Mouse (Mus musculus) midbrain, postnatal 0 days (tissue): ENCODE measurements around the gene Ccdc40. TPM values are rescaled to one million over a fixed set of nuclear protein-coding genes. Genes with fewer than 3 reads are reported as not detected.
A peak's percentile ranks its signal among the peaks of the same experiment; 100 is the strongest.

Experiments used
- ATAC-seq: fragments of 200-750 bp; cut with Nextera tagmentation; 2 replicates; pipeline ENCODE4 v1.8.0; 2017; ENCODE audit warnings: moderate number of reproducible peaks, mild to moderate bottlenecking, moderate TSS enrichment, moderate library complexity; ENCODE audit not compliant: low FRiP score
- DNase-seq: peaks from one replicate; pipeline ENCODE4 v3.0.0-alpha.2; 2015; ENCODE audit warnings: low spot score
- H3K27ac ChIP-seq: fragments of 300-500 bp; sonication (generic); 2 replicates; pipeline ENCODE4 v1.5.1; 2014; ENCODE audit warnings: low read depth, mild to moderate bottlenecking, low read length, mixed read lengths
- H3K27me3 ChIP-seq: fragments of 300-500 bp; sonication (generic); 2 replicates; pipeline ENCODE4 v1.6.1; 2014; ENCODE audit warnings: low read length, control low read depth, mixed read lengths; ENCODE audit not compliant: insufficient read depth
- H3K36me3 ChIP-seq: fragments of 300-500 bp; sonication (generic); 2 replicates; pipeline ENCODE4 v1.6.1; 2014; ENCODE audit warnings: low read length, control low read depth, mixed read lengths; ENCODE audit not compliant: insufficient read depth
- H3K4me1 ChIP-seq: fragments of 300-500 bp; sonication (generic); 2 replicates; pipeline ENCODE4 v1.6.1; 2014; ENCODE audit warnings: mild to moderate bottlenecking, control low read depth, antibody characterized with exemption, low read length, mixed read lengths; ENCODE audit not compliant: insufficient read depth
- H3K4me2 ChIP-seq: fragments of 300-500 bp; sonication (generic); 2 replicates; pipeline ENCODE4 v1.6.1; 2014; ENCODE audit warnings: low read depth, mild to moderate bottlenecking, low read length, mixed read lengths; ENCODE audit not compliant: poor library complexity, severe bottlenecking
- H3K4me3 ChIP-seq: fragments of 300-500 bp; sonication (generic); 2 replicates; pipeline ENCODE4 v1.5.1; 2014; ENCODE audit warnings: low read depth, mild to moderate bottlenecking, low read length, moderate library complexity
- H3K9ac ChIP-seq: fragments of 300-500 bp; sonication (generic); replicated peaks from 2 replicates; pipeline ENCODE4 v1.6.1; 2014; ENCODE audit warnings: mild to moderate bottlenecking, low read length, moderate library complexity, mixed read lengths; ENCODE audit not compliant: poor library complexity, severe bottlenecking
- H3K9me3 ChIP-seq: fragments of 300-500 bp; sonication (generic); 2 replicates; pipeline ENCODE4 v1.6.1; 2016; ENCODE audit warnings: low read length, control low read depth
- CTCF ChIP-seq: IDR thresholded peaks from 2 replicates; pipeline ENCODE4 v1.5.1; 2016; ENCODE audit warnings: antibody characterized with exemption, mild to moderate bottlenecking
- WGBS: fragments of 180-500 bp; shearing (Covaris S2); extraction: QIAGEN DNeasy Blood & Tissue Kit; methylation state at CpG from one replicate; pipeline ENCODE4 v1.1.7; 2014; 5-methylcytosine and 5-hydroxymethylcytosine counted together
- polyA plus RNA-seq: library from polyadenylated mRNA; unstranded; fragments of >200 nt; fragmentation: Nextera tagmentation; extraction: Ambion mirVana; gene quantifications from 2 replicates; pipeline ENCODE4 v1.2.1, GENCODE M21; 2015
- total RNA-seq: library from RNA; depleted of rRNA; stranded (reverse); fragments of >200 nt; gene quantifications from 2 replicates; pipeline ENCODE4 v1.2.3, GENCODE M21; 2014

The Ccdc40 gene
- total and polyA plus RNA-seq, 2 experiments from 2014 or later = 13.3 to 22.7 TPM

DNA sequence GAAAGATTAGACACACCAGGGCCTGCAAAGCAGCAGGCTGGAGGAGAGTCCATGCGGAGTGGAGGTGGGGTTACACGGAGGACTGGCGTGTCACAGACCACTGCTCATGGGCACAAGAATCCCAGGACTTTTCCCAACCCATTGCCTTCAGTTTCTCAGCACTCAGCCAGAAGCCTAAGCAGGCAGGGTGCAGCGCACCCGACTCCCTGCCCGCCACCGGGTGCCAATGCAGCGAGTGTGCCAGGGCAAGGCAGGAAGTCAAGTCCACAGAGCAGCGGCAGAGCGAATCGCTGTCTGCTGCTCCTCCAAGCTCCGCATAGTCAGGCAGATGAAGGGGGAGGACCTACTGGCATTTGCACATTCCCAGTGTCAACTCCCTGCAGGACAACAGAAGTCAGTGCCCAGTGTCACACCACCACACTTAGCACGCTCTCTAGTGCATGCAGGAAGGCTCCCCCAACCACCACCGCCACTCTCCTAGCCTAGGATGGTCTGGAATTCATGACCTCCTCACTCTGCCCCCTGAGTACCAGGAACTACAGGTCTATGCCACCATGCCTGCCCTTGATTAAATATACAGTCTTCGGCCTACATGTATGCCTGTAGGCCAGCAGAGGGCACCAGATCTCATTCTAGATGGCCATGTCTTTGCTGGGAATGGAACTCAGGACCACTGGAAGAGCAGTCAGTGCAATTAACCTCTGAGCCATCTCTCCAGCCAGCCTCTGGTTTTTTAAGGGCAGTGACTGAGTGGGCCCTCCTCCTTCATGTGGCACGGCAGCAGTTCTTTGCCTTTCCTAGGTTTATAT, 76.7 kb downstream of the Ccdc40 start:
- Histone ChIP-seq H3K9me3 (no peaks in the 10 kb centered on the region), H3K36me3 (no peaks in the 10 kb centered on the region), H3K4me1 (no peaks in the 10 kb centered on the region), H3K27ac (no peak overlapping the region), H3K27me3 (no peaks in the 10 kb centered on the region), H3K9ac (no peak overlapping the region), H3K4me3 (no peak overlapping the region), H3K4me2 (no peak overlapping the region)
- TF ChIP-seq CTCF = peak; percentile 88
- DNase-seq = peak; percentile 68
- 50% methylated on average over 16 of the region's 16 CpGs for WGBS
- no peak for ATAC-seq

DNA sequence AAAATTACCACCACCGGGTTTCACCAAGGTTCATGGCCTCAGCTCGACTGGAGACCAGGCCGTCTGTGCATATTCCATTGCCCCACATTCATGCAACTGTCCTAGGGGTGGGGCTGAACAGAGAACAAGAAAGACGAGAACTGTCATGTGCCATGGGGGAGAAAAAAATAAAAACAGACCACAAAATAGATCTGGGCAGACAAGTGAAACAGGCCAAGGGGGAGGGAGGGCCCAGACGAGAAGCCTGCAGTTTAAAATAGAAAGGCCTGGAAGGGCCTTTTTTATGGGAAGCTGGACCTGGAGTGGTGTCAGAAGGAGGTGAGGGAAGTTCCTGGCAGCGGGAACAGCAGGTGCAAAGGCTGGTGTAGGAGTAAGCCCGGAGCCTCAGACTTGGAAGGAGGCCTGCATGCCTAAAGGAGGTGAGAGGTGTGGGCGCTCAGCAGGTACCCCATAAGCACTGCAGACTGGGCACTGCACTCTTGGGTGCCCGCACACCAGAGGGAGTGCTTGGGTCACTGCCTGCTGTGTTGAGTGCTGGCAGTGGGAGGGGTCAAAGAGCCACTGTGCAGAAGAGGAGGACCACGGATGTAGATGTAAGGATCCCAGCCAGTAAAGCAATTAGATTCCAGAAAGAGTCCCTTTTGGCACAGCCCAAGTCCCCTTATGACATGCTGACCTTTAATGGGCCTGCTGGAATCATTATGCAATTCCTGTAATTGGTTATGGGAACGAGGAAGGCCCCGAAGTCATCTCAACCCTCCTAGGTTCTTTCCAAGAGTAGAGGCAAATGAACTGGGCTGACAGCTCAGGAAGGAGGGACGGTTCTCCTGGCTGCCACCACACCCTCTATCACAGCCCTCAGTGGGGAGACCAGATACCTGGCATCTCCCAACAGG, 78.6 kb downstream of the Ccdc40 start:
- no peaks in the 10 kb centered on the region for H3K9me3 ChIP-seq
- H3K4me2 ChIP-seq = no peak overlapping the region
- 65% methylated on average over 13 of the region's 13 CpGs for WGBS
- 0 out of 2 replicates have a peak, but pooled peaks have one; percentile 5 for TF ChIP-seq CTCF
- ATAC-seq (no peak), DNase-seq (no peak)
- H3K4me3 ChIP-seq = no peak overlapping the region
- no peaks in the 10 kb centered on the region for H3K4me1 ChIP-seq
- H3K36me3 ChIP-seq = no peaks in the 10 kb centered on the region
- no peaks in the 10 kb centered on the region; the same call in 1 of the 2 replicates for H3K27me3 ChIP-seq
- no peak overlapping the region for H3K27ac ChIP-seq
- H3K9ac ChIP-seq = no peak overlapping the region

DNA sequence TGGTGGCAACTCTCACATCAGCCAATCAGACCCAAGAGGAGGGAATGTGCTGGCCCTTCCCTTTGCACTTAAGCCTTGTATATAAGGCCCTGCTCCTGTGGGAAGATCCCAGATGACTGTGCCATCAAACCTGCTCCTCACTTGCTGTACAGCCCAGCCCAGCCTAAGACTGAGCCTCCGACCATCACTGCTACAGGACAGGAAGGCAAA, 79.2 kb downstream of the Ccdc40 start, which contains the start of gene Card14:
Gene Card14 (plus strand): TSS at position 111 of the 210 bp plus-strand sequence.
- H3K4me1 ChIP-seq = no peaks in the 10 kb centered on the region
- WGBS = 36% methylated on average over 1 of the region's 1 CpGs
- no peak within 1 kb of the TSS for H3K4me3 ChIP-seq
- ATAC-seq = no peak
- no peak within 1 kb of the TSS for H3K4me2 ChIP-seq
- H3K27me3 ChIP-seq = no peaks in the 10 kb centered on the region; the same call in 1 of the 2 replicates
- DNase-seq = no peak
- no peak within 1 kb of the TSS for H3K9ac ChIP-seq
- TF ChIP-seq CTCF = no peak
- H3K9me3 ChIP-seq = no peaks in the 10 kb centered on the region
- H3K27ac ChIP-seq = no peak within 1 kb of the TSS
- no peaks in the 10 kb centered on the region for H3K36me3 ChIP-seq

DNA sequence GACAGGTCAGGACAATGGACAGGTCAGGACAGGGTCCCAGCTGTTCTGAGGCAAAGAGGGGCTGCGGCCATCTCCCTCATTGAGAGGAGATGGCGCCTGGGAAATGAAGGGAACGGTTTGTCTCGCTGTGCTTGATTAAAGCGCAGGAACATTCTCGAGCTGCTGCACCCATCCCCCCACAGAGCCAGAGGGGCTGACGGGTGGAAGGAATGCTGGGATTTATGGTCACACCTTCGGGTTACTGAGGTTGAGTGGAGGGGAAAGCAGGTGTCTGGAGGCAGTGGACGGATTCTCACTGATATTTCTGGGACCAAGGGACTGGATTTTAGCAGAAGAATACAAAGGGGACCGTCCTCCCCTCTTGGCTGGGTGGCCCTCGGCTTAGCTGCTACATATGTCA, 79.5 kb downstream of the Ccdc40 start:
- WGBS = 32% methylated on average over 11 of the region's 11 CpGs
- Histone ChIP-seq H3K4me3 (no peak overlapping the region), H3K9ac (no peak overlapping the region), H3K27me3 (no peaks in the 10 kb centered on the region; the same call in 1 of the 2 replicates), H3K4me1 (no peaks in the 10 kb centered on the region), H3K36me3 (no peaks in the 10 kb centered on the region), H3K4me2 (no peak overlapping the region), H3K27ac (no peak overlapping the region), H3K9me3 (no peaks in the 10 kb centered on the region)
- ATAC-seq (no peak), DNase-seq (no peak)
- TF ChIP-seq CTCF = no peak

DNA sequence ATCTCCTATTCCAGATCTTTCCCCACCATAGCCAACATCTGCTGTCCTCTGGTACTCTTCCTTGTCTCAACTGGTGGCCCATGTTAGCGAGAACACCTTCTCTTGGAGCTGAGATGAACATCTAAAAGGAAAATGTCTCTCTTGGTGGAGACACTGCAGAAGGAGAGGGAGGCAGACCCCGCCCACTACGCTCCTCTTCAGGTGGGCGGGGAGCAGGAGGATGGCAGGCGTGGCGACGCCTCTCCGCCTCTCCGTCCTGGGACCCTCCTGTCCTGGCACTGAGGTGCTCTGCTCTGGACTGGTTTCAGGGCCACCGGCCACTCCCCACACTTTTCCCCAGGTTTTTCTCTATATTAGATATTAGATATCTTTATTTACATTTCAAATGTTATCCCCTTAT, 82.2 kb downstream of the Ccdc40 start:
- H3K36me3 ChIP-seq = no peaks in the 10 kb centered on the region
- TF ChIP-seq CTCF = no peak
- H3K9me3 ChIP-seq = no peaks in the 10 kb centered on the region
- 18% methylated on average over 8 of the region's 10 CpGs for WGBS
- H3K4me2 ChIP-seq = no peak overlapping the region
- H3K27ac ChIP-seq = no peak overlapping the region
- H3K9ac ChIP-seq = no peak overlapping the region
- DNase-seq = no peak
- no peak for ATAC-seq
- H3K27me3 ChIP-seq = no peaks in the 10 kb centered on the region; the same call in 1 of the 2 replicates
- no peaks in the 10 kb centered on the region for H3K4me1 ChIP-seq
- H3K4me3 ChIP-seq = no peak overlapping the region
